Mouse (Mus musculus): ENCODE results near the gene Mfsd6. TPM values are rescaled to one million over a fixed set of nuclear protein-coding genes. Genes with fewer than 3 reads are reported as not detected.

The Mfsd6 gene
- 6.7 and 7.9 TPM in 2 replicates for polyA plus RNA-seq (2015; fragmentation: Nextera tagmentation; extraction: Ambion mirVana)

GRCm38 (mm10) chr1:52727056-52727900 is at the start of gene Mfsd6:
Mfsd6 (minus strand) TSS chr1:52727462.
- Histone ChIP-seq H3K4me1 (peaks cover 13% of the 10 kb centered on the region), H3K27me3 (no peaks in the 10 kb centered on the region), H3K4me2 (replicated peaks) (peak within 1 kb of the TSS; percentile 81), H3K9me3 (no peaks in the 10 kb centered on the region), H3K27ac (replicated peaks) (peak within 1 kb of the TSS; percentile 92), H3K9ac (replicated peaks) (peak within 1 kb of the TSS; percentile 94), H3K4me3 (peak within 1 kb of the TSS; percentile 78), H3K36me3 (no peaks in the 10 kb centered on the region)
- WGBS = 1% methylated on average over 60 of the region's 63 CpGs
- peak; percentile 79 for ATAC-seq (replicated peaks)

- no peak overlapping the region for H3K4me2 ChIP-seq (replicated peaks)
- no peak for ATAC-seq (replicated peaks)
- no peak overlapping the region for H3K9ac ChIP-seq (replicated peaks)
- no peak overlapping the region for H3K4me3 ChIP-seq
- no peak overlapping the region for H3K27ac ChIP-seq (replicated peaks)
- no peaks in the 10 kb centered on the region for H3K4me1 ChIP-seq
- no peaks in the 10 kb centered on the region for H3K9me3 ChIP-seq
- H3K36me3 ChIP-seq = no peaks in the 10 kb centered on the region
- no peaks in the 10 kb centered on the region for H3K27me3 ChIP-seq
- WGBS = 70% methylated on average over 7 of the region's 7 CpGs
Observed at GRCm38 (mm10) chr1:52765176-52766111, 38.2 kb upstream of the Mfsd6 start.

GRCm38 (mm10) chr1:52763894-52764809 is 36.9 kb upstream of the Mfsd6 start:
- Histone ChIP-seq H3K9ac (replicated peaks) (no peak overlapping the region), H3K4me1 (no peaks in the 10 kb centered on the region), H3K27ac (replicated peaks) (no peak overlapping the region), H3K4me2 (replicated peaks) (no peak overlapping the region), H3K9me3 (no peaks in the 10 kb centered on the region), H3K36me3 (no peaks in the 10 kb centered on the region), H3K4me3 (no peak overlapping the region), H3K27me3 (no peaks in the 10 kb centered on the region)
- 61% methylated on average over 4 of the region's 4 CpGs for WGBS
- 0 out of 2 replicates have a peak, but pooled peaks have one; percentile 29 for ATAC-seq (replicated peaks)

- WGBS = 61% methylated on average over 1 of the region's 1 CpGs
- Histone ChIP-seq H3K27me3 (no peaks in the 10 kb centered on the region), H3K4me1 (no peaks in the 10 kb centered on the region), H3K4me2 (replicated peaks) (no peak overlapping the region), H3K27ac (replicated peaks) (no peak overlapping the region), H3K4me3 (no peak overlapping the region), H3K36me3 (no peaks in the 10 kb centered on the region), H3K9me3 (no peaks in the 10 kb centered on the region), H3K9ac (replicated peaks) (no peak overlapping the region)
- no peak for ATAC-seq (replicated peaks)
Observed at GRCm38 (mm10) chr1:52758174-52758573, 30.9 kb upstream of the Mfsd6 start.

- no peaks in the 10 kb centered on the region for H3K36me3 ChIP-seq
- no peaks in the 10 kb centered on the region for H3K9me3 ChIP-seq
- H3K4me1 ChIP-seq = no peaks in the 10 kb centered on the region
- no peak for ATAC-seq (replicated peaks)
- H3K27me3 ChIP-seq = no peaks in the 10 kb centered on the region
- WGBS = 94% methylated on average over 1 of the region's 1 CpGs
- H3K4me2 ChIP-seq (replicated peaks) = no peak overlapping the region
- no peak overlapping the region for H3K9ac ChIP-seq (replicated peaks)
- H3K27ac ChIP-seq (replicated peaks) = no peak overlapping the region
- H3K4me3 ChIP-seq = no peak overlapping the region
Observed at GRCm38 (mm10) chr1:52754331-52754730, 27.1 kb upstream of the Mfsd6 start.

GRCm38 (mm10) chr1:52753828-52754227 is 26.6 kb upstream of the Mfsd6 start:
- 88% methylated on average over 2 of the region's 2 CpGs for WGBS
- H3K9me3 ChIP-seq = no peaks in the 10 kb centered on the region
- no peaks in the 10 kb centered on the region for H3K4me1 ChIP-seq

GRCm38 (mm10) chr1:52752706-52753105 is 25.4 kb upstream of the Mfsd6 start:
- Histone ChIP-seq H3K9ac (replicated peaks) (no peak overlapping the region), H3K4me2 (replicated peaks) (no peak overlapping the region), H3K27ac (replicated peaks) (no peak overlapping the region), H3K27me3 (no peaks in the 10 kb centered on the region), H3K4me3 (no peak overlapping the region), H3K4me1 (no peaks in the 10 kb centered on the region), H3K9me3 (no peaks in the 10 kb centered on the region), H3K36me3 (no peaks in the 10 kb centered on the region)
- 67% methylated on average over 3 of the region's 3 CpGs for WGBS
- no peak for ATAC-seq (replicated peaks)

More at GRCm38 (mm10) chr1:52753828-52754227, 26.6 kb upstream of the Mfsd6 start:
- Histone ChIP-seq H3K9ac (replicated peaks) (no peak overlapping the region), H3K4me2 (replicated peaks) (no peak overlapping the region), H3K27me3 (no peaks in the 10 kb centered on the region), H3K36me3 (no peaks in the 10 kb centered on the region), H3K27ac (replicated peaks) (no peak overlapping the region), H3K4me3 (no peak overlapping the region)
- no peak for ATAC-seq (replicated peaks)

- no peak overlapping the region for H3K4me3 ChIP-seq
- 92% methylated on average over 1 of the region's 1 CpGs for WGBS
- ATAC-seq (replicated peaks) = no peak
- no peak overlapping the region for H3K27ac ChIP-seq (replicated peaks)
- H3K36me3 ChIP-seq = no peaks in the 10 kb centered on the region
- no peaks in the 10 kb centered on the region for H3K27me3 ChIP-seq
- no peak overlapping the region for H3K4me2 ChIP-seq (replicated peaks)
- H3K4me1 ChIP-seq = no peaks in the 10 kb centered on the region
- H3K9ac ChIP-seq (replicated peaks) = no peak overlapping the region
- no peaks in the 10 kb centered on the region for H3K9me3 ChIP-seq
Observed at GRCm38 (mm10) chr1:52751634-52752033, 24.4 kb upstream of the Mfsd6 start.

GRCm38 (mm10) chr1:52749978-52750377 is 22.7 kb upstream of the Mfsd6 start:
- H3K4me1 ChIP-seq = no peaks in the 10 kb centered on the region
- no peak overlapping the region for H3K27ac ChIP-seq (replicated peaks)
- H3K27me3 ChIP-seq = no peaks in the 10 kb centered on the region
- no peak overlapping the region for H3K4me3 ChIP-seq
- WGBS = 81% methylated on average over 1 of the region's 1 CpGs
- H3K9me3 ChIP-seq = no peaks in the 10 kb centered on the region
- no peak for ATAC-seq (replicated peaks)
- no peak overlapping the region for H3K9ac ChIP-seq (replicated peaks)
- H3K4me2 ChIP-seq (replicated peaks) = no peak overlapping the region
- no peaks in the 10 kb centered on the region for H3K36me3 ChIP-seq

- Histone ChIP-seq H3K4me2 (replicated peaks) (no peak overlapping the region), H3K27me3 (no peaks in the 10 kb centered on the region), H3K9me3 (no peaks in the 10 kb centered on the region), H3K36me3 (no peaks in the 10 kb centered on the region), H3K4me1 (no peaks in the 10 kb centered on the region), H3K27ac (replicated peaks) (no peak overlapping the region), H3K4me3 (no peak overlapping the region), H3K9ac (replicated peaks) (no peak overlapping the region)
- 20% methylated on average over 3 of the region's 3 CpGs for WGBS
- ATAC-seq (replicated peaks) = no peak
Observed at GRCm38 (mm10) chr1:52748260-52748659, 21.0 kb upstream of the Mfsd6 start.

GRCm38 (mm10) chr1:52742567-52742966 is 15.3 kb upstream of the Mfsd6 start:
- Histone ChIP-seq H3K27me3 (no peaks in the 10 kb centered on the region), H3K4me2 (replicated peaks) (no peak overlapping the region), H3K4me3 (no peak overlapping the region), H3K9me3 (no peaks in the 10 kb centered on the region), H3K9ac (replicated peaks) (no peak overlapping the region), H3K4me1 (no peaks in the 10 kb centered on the region), H3K27ac (replicated peaks) (no peak overlapping the region), H3K36me3 (no peaks in the 10 kb centered on the region)
- 90% methylated on average over 5 of the region's 5 CpGs for WGBS
- no peak for ATAC-seq (replicated peaks)
